Mouse (Mus musculus) CH12.LX (cell line): Measurements from ENCODE around the gene Src. TPM values are rescaled to one million over a fixed set of nuclear protein-coding genes. Genes with fewer than 3 reads are reported as not detected.
A peak's percentile ranks its signal among the peaks of the same experiment; 100 is the strongest.

ENCODE experiments used
- DNase-seq: peaks from one replicate; pipeline ENCODE4 v3.0.0-alpha.2; 2013; ENCODE audit errors: extremely low read depth
- H3K27ac ChIP-seq: 2 replicates; pipeline ENCODE4 v1.5.1; 2012; ENCODE audit warnings: low read depth, mild to moderate bottlenecking, control low read depth, moderate library complexity; ENCODE audit not compliant: insufficient read depth
- H3K27me3 ChIP-seq: replicated peaks from 2 replicates; pipeline ENCODE3; 2012; ENCODE audit warnings: inconsistent platforms
- H3K36me3 ChIP-seq, 2 experiments: replicated peaks in 1 of 2; 2 replicates each; pipeline versions ENCODE3 to v1.6.1; 2012; ENCODE audit warnings: inconsistent platforms in 1 of 2, low read length in 1 of 2, mild to moderate bottlenecking in 1 of 2, mixed read lengths in 1 of 2, moderate library complexity in 1 of 2; ENCODE audit not compliant: control insufficient read depth in 1 of 2, insufficient read depth in 1 of 2
- H3K4me1 ChIP-seq, 2 experiments: 2 replicates each; pipeline ENCODE4 v1.6.1; 2012; ENCODE audit warnings: inconsistent platforms in 1 of 2, moderate library complexity in 1 of 2; ENCODE audit not compliant: insufficient read depth in 2 of 2, control insufficient read depth in 1 of 2
- H3K4me2 ChIP-seq: 2 replicates; pipeline ENCODE4 v1.6.1; 2012; ENCODE audit warnings: low read depth, mild to moderate bottlenecking, control low read depth; ENCODE audit not compliant: poor library complexity, insufficient read depth, severe bottlenecking
- H3K4me3 ChIP-seq, 3 experiments: fragments of 150-350 bp in 1 of 3; sonication (generic) in 1 of 3; replicated peaks in 1 of 3; 2 replicates each; pipeline versions ENCODE3 to v1.5.1; 2011 to 2012; ENCODE audit warnings: low read depth in 2 of 3, low read length in 2 of 3, mild to moderate bottlenecking in 2 of 3, moderate library complexity in 2 of 3, control low read depth in 1 of 3, improper control_type of control experiment in 1 of 3, inconsistent platforms in 1 of 3, mixed read lengths in 1 of 3; ENCODE audit not compliant: poor library complexity in 1 of 3
- H3K79me2 ChIP-seq: replicated peaks from 2 replicates; pipeline ENCODE4 v1.6.1; 2012; ENCODE audit warnings: mild to moderate bottlenecking, moderate library complexity; ENCODE audit not compliant: control insufficient read depth, poor library complexity, insufficient read depth, severe bottlenecking; ENCODE audit errors: extremely low read depth
- H3K9ac ChIP-seq: 2 replicates; pipeline ENCODE4 v1.6.1; 2012; ENCODE audit warnings: low read depth, mild to moderate bottlenecking, control low read depth, moderate library complexity; ENCODE audit not compliant: insufficient read depth
- H3K9me3 ChIP-seq: replicated peaks from 2 replicates; pipeline ENCODE3; 2012; ENCODE audit warnings: low read length, inconsistent platforms, mixed read lengths
- CHD1 ChIP-seq: IDR thresholded peaks from 2 replicates; pipeline ENCODE4 v1.6.1; 2012; ENCODE audit warnings: low read depth, low read length, improper control_type of control experiment, inconsistent platforms
- CTCF ChIP-seq, 2 experiments: IDR thresholded peaks in 1 of 2; conservative IDR thresholded peaks in 1 of 2; 2 replicates each; pipeline ENCODE4 v1.5.1; 2011 to 2012; ENCODE audit warnings: low read depth in 2 of 2, low read length in 2 of 2, improper control_type of control experiment in 1 of 2, inconsistent platforms in 1 of 2, mild to moderate bottlenecking in 1 of 2, moderate library complexity in 1 of 2
- ELF1 ChIP-seq: IDR thresholded peaks from 2 replicates; pipeline ENCODE4 v1.6.1; 2014; ENCODE audit warnings: low read depth, mild to moderate bottlenecking, inconsistent platforms, low read length, improper control_type of control experiment
- GABPA ChIP-seq: IDR thresholded peaks from 2 replicates; pipeline ENCODE4 v1.6.1; 2012; ENCODE audit warnings: low read depth, low read length, improper control_type of control experiment, inconsistent platforms; ENCODE audit not compliant: insufficient replicate concordance
- KAT2A ChIP-seq: IDR thresholded peaks from 2 replicates; pipeline ENCODE4 v1.6.1; 2012; ENCODE audit warnings: low read length, improper control_type of control experiment, inconsistent platforms; ENCODE audit not compliant: insufficient replicate concordance
- MAFK ChIP-seq: IDR thresholded peaks from 2 replicates; pipeline ENCODE4 v1.6.1; 2011; ENCODE audit warnings: low read length, improper control_type of control experiment; ENCODE audit not compliant: insufficient replicate concordance
- MAX ChIP-seq: IDR thresholded peaks from 2 replicates; pipeline ENCODE4 v1.6.1; 2011; ENCODE audit warnings: low read length, improper control_type of control experiment
- MAZ ChIP-seq: IDR thresholded peaks from 2 replicates; pipeline ENCODE4 v1.6.1; 2012; ENCODE audit warnings: low read depth, mild to moderate bottlenecking, inconsistent platforms, low read length, improper control_type of control experiment, moderate library complexity
- MEF2A ChIP-seq: IDR thresholded peaks from 2 replicates; pipeline ENCODE4 v1.6.1; 2014; ENCODE audit warnings: low read depth, mild to moderate bottlenecking, inconsistent platforms, low read length, improper control_type of control experiment, borderline replicate concordance
- NELFE ChIP-seq: IDR thresholded peaks from 2 replicates; pipeline ENCODE4 v1.6.1; 2011; ENCODE audit warnings: low read depth, low read length, improper control_type of control experiment
- POLR2AphosphoS2 ChIP-seq: IDR thresholded peaks from 2 replicates; pipeline ENCODE4 v1.6.1; 2011; ENCODE audit warnings: low read depth, low read length, improper control_type of control experiment
- SIN3A ChIP-seq: IDR thresholded peaks from 2 replicates; pipeline ENCODE4 v1.6.1; 2012; ENCODE audit warnings: low read length, improper control_type of control experiment, inconsistent platforms
- TBP ChIP-seq: conservative IDR thresholded peaks from 2 replicates; pipeline ENCODE4 v1.6.1; 2011; ENCODE audit warnings: low read depth, low read length, improper control_type of control experiment
- ZC3H11A ChIP-seq: IDR thresholded peaks from 2 replicates; pipeline ENCODE4 v1.6.1; 2012; ENCODE audit warnings: low read depth, mild to moderate bottlenecking, inconsistent platforms, low read length, improper control_type of control experiment
- ZKSCAN1 ChIP-seq: IDR thresholded peaks from 2 replicates; pipeline ENCODE4 v1.6.1; 2012; ENCODE audit warnings: low read depth, inconsistent platforms, low read length, improper control_type of control experiment, borderline replicate concordance
- ZMIZ1 ChIP-seq: IDR thresholded peaks from 2 replicates; pipeline ENCODE4 v1.6.1; 2012; ENCODE audit warnings: low read depth, mild to moderate bottlenecking, inconsistent platforms, low read length, improper control_type of control experiment
- ZNF384 ChIP-seq: IDR thresholded peaks from 2 replicates; pipeline ENCODE4 v1.6.1; 2012; ENCODE audit warnings: low read depth, low read length, improper control_type of control experiment, inconsistent platforms
- dilution Hi-C: fragments of 300-500 bp; cut with MboI; formaldehyde crosslinking; loops from 2 replicates; pipeline ENCODE4 v1.14.3; 2020; ENCODE audit warnings: low sequenced_read_pairs; ENCODE audit not compliant: extremely low pct_unique_long_range_greater_than_20kb, extremely low pct_ligation_motif_present
- in situ Hi-C: fragments of 300-500 bp; cut with MboI; formaldehyde crosslinking; loops from 3 replicates; pipeline ENCODE4 v1.14.3; 2019; ENCODE audit warnings: low sequenced_read_pairs, low pct_ligation_motif_present, low pct_unique_long_range_greater_than_20kb, mixed read lengths
- polyA plus RNA-seq: library from polyadenylated mRNA; unstranded; fragments of >175 nt; gene quantifications from 2 replicates; pipeline ENCODE4 v1.2.1, GENCODE M21; 2012; ENCODE audit warnings: low read depth; ENCODE audit not compliant: insufficient read length
- total RNA-seq, 2 experiments: library from RNA; depleted of rRNA; stranded (reverse); fragments of 300-350 nt in 1 of 2; fragments of >200 nt in 1 of 2; gene quantifications; 2 replicates each; pipeline ENCODE4 v1.2.3; 2012 to 2014

The Src gene
- total and polyA plus RNA-seq, 3 experiments = 0.20 to 0.37 (median 0.25) TPM

GRCm38 (mm10) chr2:157459736-157460135 is 41.5 kb downstream of the Src start:
- dilution Hi-C loops = no loop called here
- no peaks in the 10 kb centered on the region for H3K36me3 ChIP-seq

GRCm38 (mm10) chr2:157462776-157463710 is 44.8 kb downstream of the Src start:
- no peak overlapping the region for H3K4me3 ChIP-seq
- H3K4me2 ChIP-seq = no peak overlapping the region
- H3K9me3 ChIP-seq = no peaks in the 10 kb centered on the region
- no peaks in the 10 kb centered on the region for H3K79me2 ChIP-seq
- no peak overlapping the region for H3K9ac ChIP-seq
- peaks cover 2 to 8% of the 10 kb centered on the region in 2 experiments for H3K4me1 ChIP-seq
- no peaks in the 10 kb centered on the region for H3K36me3 ChIP-seq
- in situ Hi-C loops = loop anchor here (5.0 to 10.0 kb wide), 2 partner anchors 112 to 126 kb away; partner anchors contain the start of gene Blcap
- TF ChIP-seq ZMIZ1 (no peak), MAFK (no peak), MEF2A (no peak), ZC3H11A (no peak), NELFE (no peak), ZNF384 (no peak), CHD1 (no peak), SIN3A (no peak), ELF1 (no peak), MAZ (no peak), MAX (no peak), POLR2AphosphoS2 (no peak), GABPA (no peak), KAT2A (no peak)
- TF ChIP-seq, all 38 proteins: peak for 0
- Histone ChIP-seq H3K27ac (no peak overlapping the region), H3K27me3 (peaks cover 88% of the 10 kb centered on the region)
- DNase-seq = no peak
- dilution Hi-C loops = no loop called here

More at GRCm38 (mm10) chr2:157459736-157460135, 41.5 kb downstream of the Src start:
- H3K9ac ChIP-seq = no peak overlapping the region
- no peaks in the 10 kb centered on the region for H3K79me2 ChIP-seq
- DNase-seq = no peak
- in situ Hi-C loops = loop anchor here (5.0 to 10.0 kb wide), 2 partner anchors 115 to 122 kb away; partner anchors contain the start of gene Blcap
- no peak overlapping the region for H3K27ac ChIP-seq
- H3K4me1 ChIP-seq = peaks cover 8 to 18% of the 10 kb centered on the region in 2 experiments
- no peak overlapping the region for H3K4me2 ChIP-seq
- H3K4me3 ChIP-seq = no peak overlapping the region
- no peaks in the 10 kb centered on the region for H3K9me3 ChIP-seq
- H3K27me3 ChIP-seq = peaks cover 87% of the 10 kb centered on the region
- TF ChIP-seq CTCF (conservative IDR thresholded peaks at IDR 0.05 in 1 of 2, IDR thresholded peaks at IDR 0.05 in 1 of 2; ENCODE audit: low read depth in 2 of 2, low read length in 2 of 2) = 0 out of 4 replicates have a peak, but pooled peaks of 1 of the 2 experiments have one; percentile 4
- no peak for TF ChIP-seq TBP
- no peak for TF ChIP-seq ZKSCAN1
